Mouse (Mus musculus) T-cell, adult 2 months (primary cell): Measurements from ENCODE around the gene Ldhc.

Source experiments
- DNase-seq: peaks from one replicate; pipeline ENCODE4 v3.0.0; 2022; ENCODE audit warnings: low spot score

The Ldhc gene

DNA sequence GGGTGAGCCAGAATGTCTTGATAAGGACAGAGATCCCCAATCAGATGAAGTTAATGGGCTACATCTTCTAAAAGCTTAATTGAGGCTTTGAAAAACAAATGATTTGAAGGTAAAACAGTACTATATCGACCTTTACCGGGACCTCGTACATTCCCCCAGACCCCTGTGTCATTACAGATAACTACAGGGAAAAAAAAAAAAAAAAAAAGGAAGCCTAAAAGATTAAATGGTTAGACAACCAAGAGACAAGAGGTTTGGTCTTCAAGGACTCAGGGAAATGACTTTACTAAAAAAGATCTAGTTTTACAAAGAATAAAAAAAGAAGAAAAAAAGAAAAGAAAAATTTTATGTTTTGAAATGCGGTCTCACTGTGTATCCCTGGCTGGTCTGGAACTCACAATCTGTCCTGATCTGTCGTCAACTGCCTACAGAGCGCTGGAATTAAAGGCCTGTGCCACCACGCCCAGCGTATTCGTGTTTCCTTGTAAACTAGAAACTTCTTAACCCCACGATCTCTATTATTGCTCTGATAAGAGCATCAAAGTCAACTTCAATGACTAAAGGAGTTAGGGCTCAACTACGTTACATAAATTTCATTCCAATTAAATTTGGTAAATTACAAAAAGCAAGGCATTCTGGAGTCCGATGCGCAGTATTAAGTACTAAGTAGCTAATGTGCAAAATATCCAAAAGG is 57.8 kb downstream of the Ldhc start:
- no peak for DNase-seq

DNA sequence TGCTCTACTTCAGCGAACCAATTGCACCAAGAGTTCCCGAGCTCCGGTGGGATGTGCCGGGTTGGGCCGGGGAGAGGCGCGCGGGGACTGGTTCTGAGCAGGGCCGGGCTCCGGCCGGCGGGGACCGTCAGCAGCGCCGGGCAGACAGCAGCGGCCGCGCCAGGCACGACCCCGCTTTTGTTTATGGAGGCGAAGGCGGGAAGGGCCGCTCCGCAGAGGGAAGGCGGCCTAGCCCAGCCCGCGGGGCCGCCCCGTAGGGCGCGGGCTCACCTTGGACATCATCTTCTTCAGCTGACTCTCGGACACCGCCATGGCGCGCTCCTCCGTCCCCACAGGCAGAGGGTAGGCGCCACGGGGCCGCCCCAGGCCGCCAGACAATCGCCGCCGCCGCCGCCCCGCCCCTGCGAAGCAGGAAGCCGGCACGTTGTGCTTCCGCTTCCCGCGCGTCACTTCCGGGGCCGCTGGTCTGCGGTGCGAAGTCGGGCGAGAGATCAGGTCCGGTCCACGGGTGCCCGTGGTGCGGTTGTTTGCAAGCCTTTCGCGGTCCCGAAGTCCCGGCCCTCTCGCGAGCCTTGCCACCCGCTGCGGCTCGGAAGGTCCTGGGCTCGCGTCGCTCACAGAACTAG is 58.7 kb downstream of the Ldhc start, which contains the start of gene Tsg101:
Gene Tsg101 (minus strand): TSS at position 419 of the 626 bp plus-strand sequence.
- DNase-seq = peak; percentile 91

DNA sequence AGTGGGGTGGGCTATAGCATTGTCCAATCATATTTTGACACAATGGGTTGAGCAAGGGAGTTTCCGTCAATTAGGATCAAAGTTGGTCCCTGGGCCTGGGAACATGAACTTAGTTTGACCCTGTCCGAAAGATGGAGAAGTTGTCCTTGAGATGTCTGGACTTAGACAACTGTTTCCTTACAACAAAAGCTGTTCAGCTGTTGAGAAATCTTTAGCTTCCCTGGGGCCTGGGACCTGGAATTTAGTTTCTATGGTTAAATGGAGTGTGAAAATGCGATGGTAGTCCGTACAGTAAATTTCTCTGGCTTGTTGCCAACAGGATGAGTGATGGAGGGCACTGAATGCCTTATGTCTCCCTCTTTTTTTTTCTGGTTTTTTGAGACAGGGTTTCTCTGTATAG is 61.1 kb downstream of the Ldhc start:
- no peak for DNase-seq
